Mouse (Mus musculus) C2C12 (cell line): ENCODE measurements around the gene Snx9. TPM values are rescaled to one million over a fixed set of nuclear protein-coding genes. Genes with fewer than 3 reads are reported as not detected.

Experiments used
- H3K27me3 ChIP-seq: one replicate; pipeline ENCODE4 v1.6.1; 2011; ENCODE audit not compliant: control insufficient read depth, insufficient read depth, insufficient read length
- H3K36me3 ChIP-seq: one replicate; pipeline ENCODE4 v1.6.1; 2011; ENCODE audit not compliant: control insufficient read depth, insufficient read depth
- H3K4me3 ChIP-seq: one replicate; pipeline ENCODE4 v1.5.1; 2011; ENCODE audit warnings: mild to moderate bottlenecking, control low read depth; ENCODE audit not compliant: poor library complexity, insufficient read depth, severe bottlenecking
- H3K79me2 ChIP-seq: one replicate; pipeline ENCODE4 v1.6.1; 2011; ENCODE audit not compliant: control insufficient read depth, insufficient read depth
- H3K79me3 ChIP-seq: one replicate; pipeline ENCODE4 v1.6.1; 2011; ENCODE audit warnings: low read depth, control low read depth
- H3ac ChIP-seq: one replicate; pipeline ENCODE3; 2011; ENCODE audit warnings: low read depth; ENCODE audit not compliant: control insufficient read depth, insufficient read length
- CEBPB ChIP-seq: IDR thresholded peaks from one replicate; pipeline ENCODE4 v1.6.1; 2011; ENCODE audit warnings: low read depth, mild to moderate bottlenecking, control low read depth, moderate library complexity
- CTCF ChIP-seq: IDR thresholded peaks from one replicate; pipeline ENCODE4 v1.5.1; 2011; ENCODE audit not compliant: control insufficient read depth, insufficient read depth, insufficient read length
- FOSL1 ChIP-seq: IDR thresholded peaks from one replicate; pipeline ENCODE4 v1.8.0; 2011; ENCODE audit warnings: mild to moderate bottlenecking, low read length; ENCODE audit not compliant: poor library complexity, insufficient read depth, severe bottlenecking
- MAX ChIP-seq: IDR thresholded peaks from one replicate; pipeline ENCODE4 v1.6.1; 2011; ENCODE audit warnings: mild to moderate bottlenecking, control low read depth
- MYOD1 ChIP-seq: IDR thresholded peaks from one replicate; pipeline ENCODE4 v1.6.1; 2011; ENCODE audit warnings: low read depth; ENCODE audit not compliant: control insufficient read depth, insufficient read length
- MYOG ChIP-seq: IDR thresholded peaks from one replicate; pipeline ENCODE4 v1.6.1; 2011; ENCODE audit not compliant: control insufficient read depth, insufficient read length; ENCODE audit errors: extremely low read depth
- USF1 ChIP-seq: IDR thresholded peaks from one replicate; pipeline ENCODE4 v1.6.1; 2011; ENCODE audit warnings: low read depth, mild to moderate bottlenecking, control low read depth, moderate library complexity
- polyA plus RNA-seq: library from polyadenylated mRNA; unstranded; fragments of >200 nt; fragmentation: generic; extraction: Trizol; gene quantifications from one replicate; pipeline ENCODE4 v1.2.1, GENCODE M21; 2012; ENCODE audit warnings: missing spikeins

Snx9 gene
- polyA plus RNA-seq, 1 experiment: 57.5 TPM

GRCm38 (mm10) chr17:5935680-5936079 lies 94.6 kb downstream of the Snx9 start:
- no peaks in the 10 kb centered on the region for H3K27me3 ChIP-seq
- TF ChIP-seq CEBPB (no peak), USF1 (no peak)

GRCm38 (mm10) chr17:5936276-5936675 lies 95.1 kb downstream of the Snx9 start:
- H3K27me3 ChIP-seq: no peaks in the 10 kb centered on the region
- H3K79me2 ChIP-seq: peaks cover 2% of the 10 kb centered on the region
- H3K79me3 ChIP-seq: no peaks in the 10 kb centered on the region
- TF ChIP-seq USF1 (no peak), CEBPB (no peak)
- H3K4me3 ChIP-seq: no peak overlapping the region
- peaks cover 5% of the 10 kb centered on the region for H3K36me3 ChIP-seq
- no peak overlapping the region for H3ac ChIP-seq

More at GRCm38 (mm10) chr17:5935680-5936079, 94.6 kb downstream of the Snx9 start:
- peaks cover 8% of the 10 kb centered on the region for H3K36me3 ChIP-seq
- no peaks in the 10 kb centered on the region for H3K79me3 ChIP-seq
- no peaks in the 10 kb centered on the region for H3K79me2 ChIP-seq
- no peak overlapping the region for H3ac ChIP-seq
- H3K4me3 ChIP-seq: no peak overlapping the region

GRCm38 (mm10) chr17:5937441-5937840 lies 96.3 kb downstream of the Snx9 start:
- Histone ChIP-seq H3K27me3 (no peaks in the 10 kb centered on the region), H3K36me3 (no peaks in the 10 kb centered on the region), H3ac (no peak overlapping the region), H3K79me3 (peaks cover 8% of the 10 kb centered on the region), H3K79me2 (peaks cover 13% of the 10 kb centered on the region), H3K4me3 (no peak overlapping the region)
- TF ChIP-seq MAX (no peak), USF1 (no peak), MYOG (no peak), MYOD1 (no peak), CTCF (no peak), FOSL1 (no peak), CEBPB (no peak)

- H3K79me3 ChIP-seq: peaks cover 27% of the 10 kb centered on the region
- TF ChIP-seq CEBPB (no peak), CTCF (no peak), USF1 (no peak), MYOD1 (no peak), MAX (no peak), MYOG (no peak), FOSL1 (no peak)
- peaks cover 36% of the 10 kb centered on the region for H3K79me2 ChIP-seq
- no peaks in the 10 kb centered on the region for H3K36me3 ChIP-seq
- H3K27me3 ChIP-seq: no peaks in the 10 kb centered on the region
- H3ac ChIP-seq: no peak overlapping the region
- H3K4me3 ChIP-seq: no peak overlapping the region
Observed at GRCm38 (mm10) chr17:5939871-5940270, 98.7 kb downstream of the Snx9 start.

- H3K27me3 ChIP-seq: no peaks in the 10 kb centered on the region
- TF ChIP-seq FOSL1: no peak
- no peak for TF ChIP-seq CEBPB
- TF ChIP-seq CTCF: peak; percentile 99
- no peak for TF ChIP-seq MYOD1
- peaks cover 46% of the 10 kb centered on the region for H3K79me2 ChIP-seq
- H3K4me3 ChIP-seq: peak overlapping the region; percentile 30
- H3K36me3 ChIP-seq: no peaks in the 10 kb centered on the region
- peaks cover 36% of the 10 kb centered on the region for H3K79me3 ChIP-seq
- peak overlapping the region; percentile 3 for H3ac ChIP-seq
Observed at GRCm38 (mm10) chr17:5940792-5941191, 99.7 kb downstream of the Snx9 start.

GRCm38 (mm10) chr17:5941230-5942043 lies 100.3 kb downstream of the Snx9 start, which contains the start of gene Synj2:
Gene Synj2, plus strand, starts transcription at chr17:5941280.
- Histone ChIP-seq H3K36me3 (no peaks in the 10 kb centered on the region), H3K79me3 (peaks cover 43% of the 10 kb centered on the region), H3K27me3 (no peaks in the 10 kb centered on the region), H3K79me2 (peaks cover 52% of the 10 kb centered on the region), H3ac (peak within 1 kb of the TSS; percentile 90), H3K4me3 (peak within 1 kb of the TSS; percentile 59)
- no peak for TF ChIP-seq MAX
- TF ChIP-seq CTCF: no peak
- no peak for TF ChIP-seq CEBPB
- no peak for TF ChIP-seq MYOD1
- TF ChIP-seq FOSL1: no peak
- TF ChIP-seq MYOG: no peak
- TF ChIP-seq USF1: no peak
